Mouse (Mus musculus): ENCODE measurements around the gene Ap3b1. TPM values are rescaled to one million over a fixed set of nuclear protein-coding genes. Genes with fewer than 3 reads are reported as not detected.

The Ap3b1 gene
- polyA plus RNA-seq, 1 experiment from 2014 or later: 41.3 TPM

DNA sequence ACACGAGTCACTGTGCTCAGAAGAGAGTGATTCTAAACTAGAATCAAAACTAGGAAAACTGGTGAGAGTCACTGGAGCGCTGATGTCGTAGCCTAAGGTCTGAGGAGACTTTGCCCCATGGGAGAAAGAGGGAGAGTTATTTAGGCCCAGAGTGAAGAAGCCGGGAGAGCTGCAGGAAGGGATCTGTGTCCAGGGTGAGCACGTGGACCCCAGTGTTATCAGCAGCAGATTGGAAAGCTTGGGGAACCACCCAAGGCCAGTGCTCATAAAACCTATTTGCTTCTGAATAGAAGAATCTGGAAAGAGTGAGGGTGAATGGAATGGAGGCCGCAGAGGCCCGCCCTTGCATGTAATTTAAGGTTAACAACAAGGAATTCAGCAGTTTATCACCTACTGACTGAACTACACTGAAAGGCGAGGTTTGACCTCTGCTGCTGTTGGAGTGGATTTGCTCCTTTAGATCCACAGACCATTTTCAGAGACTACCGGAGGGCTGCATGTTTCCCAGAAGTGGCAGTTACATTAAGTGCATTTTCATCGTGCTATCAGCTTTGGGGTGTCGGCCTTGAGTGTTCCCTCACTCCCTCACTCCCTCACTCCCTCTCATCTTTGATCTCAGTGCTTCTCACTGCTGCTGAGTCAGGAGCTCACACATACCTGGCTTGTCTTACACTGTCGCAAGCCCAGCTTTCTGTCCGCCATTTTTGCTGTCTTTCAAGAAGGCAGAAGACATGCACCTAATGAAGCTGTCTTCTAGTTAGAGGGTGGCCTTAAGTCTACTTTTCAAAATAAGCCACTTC lies 6.5 kb downstream of the Ap3b1 start:
- no peak overlapping the region for H3K4me3 ChIP-seq (ENCODE audit: low read depth, low read length)
- H3K36me3 ChIP-seq (ENCODE audit: control insufficient read depth, insufficient read depth, low read length): no peaks in the 10 kb centered on the region
- 84% methylated on average over 13 of the region's 13 CpGs for WGBS
- no peak overlapping the region for H3K27ac ChIP-seq (ENCODE audit: low read depth, low read length)
- DNase-seq (ENCODE audit: low spot score) (no peak), ATAC-seq (replicated peaks; ENCODE audit: low FRiP score) (no peak)
- H3K9me3 ChIP-seq (ENCODE audit: control insufficient read depth, low read length): no peaks in the 10 kb centered on the region
- no peaks in the 10 kb centered on the region for H3K4me1 ChIP-seq (replicated peaks; ENCODE audit: control insufficient read depth, insufficient read depth, low read length)
- H3K9ac ChIP-seq (ENCODE audit: low read length): no peak overlapping the region
- no peak overlapping the region for H3K4me2 ChIP-seq (ENCODE audit: low read depth, low read length, severe bottlenecking)
- no peaks in the 10 kb centered on the region for H3K27me3 ChIP-seq (ENCODE audit: control insufficient read depth, insufficient read depth, low read length)

DNA sequence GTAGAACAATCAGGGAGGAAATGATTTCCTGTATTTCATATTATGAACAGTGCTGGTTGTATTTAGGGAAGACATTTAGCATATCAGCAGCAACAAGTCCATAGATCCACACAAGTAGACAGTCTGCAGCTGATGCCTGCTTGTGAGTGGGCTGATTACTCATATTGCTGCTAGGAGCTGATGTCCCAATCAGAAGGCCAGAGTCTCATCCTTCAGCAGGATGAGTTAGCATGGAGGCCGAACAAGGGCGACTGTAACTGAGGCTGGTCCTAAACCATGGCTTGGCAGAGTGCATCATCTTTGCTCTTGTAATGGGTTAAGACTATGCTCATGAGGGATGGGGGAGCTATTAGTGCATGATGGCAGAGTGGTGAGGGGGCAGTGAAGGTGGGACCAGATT lies 9.1 kb downstream of the Ap3b1 start:
- no peak overlapping the region for H3K9ac ChIP-seq (ENCODE audit: low read length)
- no peaks in the 10 kb centered on the region for H3K4me1 ChIP-seq (replicated peaks; ENCODE audit: control insufficient read depth, insufficient read depth, low read length)
- no peaks in the 10 kb centered on the region for H3K9me3 ChIP-seq (ENCODE audit: control insufficient read depth, low read length)
- H3K4me2 ChIP-seq (ENCODE audit: low read depth, low read length, severe bottlenecking): no peak overlapping the region
- H3K36me3 ChIP-seq (ENCODE audit: control insufficient read depth, insufficient read depth, low read length): no peaks in the 10 kb centered on the region
- no peak overlapping the region for H3K4me3 ChIP-seq (ENCODE audit: low read depth, low read length)
- H3K27me3 ChIP-seq (ENCODE audit: control insufficient read depth, insufficient read depth, low read length): no peaks in the 10 kb centered on the region
- no peak overlapping the region for H3K27ac ChIP-seq (ENCODE audit: low read depth, low read length)
- ATAC-seq (replicated peaks; ENCODE audit: low FRiP score) (no peak), DNase-seq (ENCODE audit: low spot score) (no peak)
- 96% methylated on average over 2 of the region's 2 CpGs for WGBS

DNA sequence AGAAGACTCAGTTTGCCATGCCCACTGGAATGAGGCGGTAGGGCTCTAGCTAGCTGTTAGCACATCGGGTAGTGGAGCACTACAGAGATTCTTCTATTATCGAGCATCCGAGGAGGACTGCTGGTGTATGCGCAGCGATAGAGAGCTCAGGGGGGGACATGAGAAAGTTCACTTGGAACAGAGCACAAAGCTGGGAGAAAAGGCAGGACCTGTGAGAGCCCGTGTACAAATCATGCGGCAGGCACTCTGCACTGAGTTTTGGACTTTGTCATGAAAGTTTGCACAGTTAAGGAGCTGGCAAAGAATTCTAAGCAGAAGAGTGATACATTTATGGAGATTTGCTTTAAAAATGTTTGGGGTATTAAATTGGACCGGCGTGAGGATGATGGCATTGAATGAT lies 11.8 kb downstream of the Ap3b1 start:
- Histone ChIP-seq H3K4me1 (replicated peaks; ENCODE audit: control insufficient read depth, insufficient read depth, low read length) (no peaks in the 10 kb centered on the region), H3K9me3 (ENCODE audit: control insufficient read depth, low read length) (no peaks in the 10 kb centered on the region), H3K27ac (ENCODE audit: low read depth, low read length) (no peak overlapping the region), H3K36me3 (ENCODE audit: control insufficient read depth, insufficient read depth, low read length) (no peaks in the 10 kb centered on the region), H3K27me3 (ENCODE audit: control insufficient read depth, insufficient read depth, low read length) (no peaks in the 10 kb centered on the region), H3K9ac (ENCODE audit: low read length) (no peak overlapping the region), H3K4me3 (ENCODE audit: low read depth, low read length) (no peak overlapping the region), H3K4me2 (ENCODE audit: low read depth, low read length, severe bottlenecking) (no peak overlapping the region)
- no peak for DNase-seq (ENCODE audit: low spot score)
- WGBS: 94% methylated on average over 10 of the region's 10 CpGs
- no peak for ATAC-seq (replicated peaks; ENCODE audit: low FRiP score)

DNA sequence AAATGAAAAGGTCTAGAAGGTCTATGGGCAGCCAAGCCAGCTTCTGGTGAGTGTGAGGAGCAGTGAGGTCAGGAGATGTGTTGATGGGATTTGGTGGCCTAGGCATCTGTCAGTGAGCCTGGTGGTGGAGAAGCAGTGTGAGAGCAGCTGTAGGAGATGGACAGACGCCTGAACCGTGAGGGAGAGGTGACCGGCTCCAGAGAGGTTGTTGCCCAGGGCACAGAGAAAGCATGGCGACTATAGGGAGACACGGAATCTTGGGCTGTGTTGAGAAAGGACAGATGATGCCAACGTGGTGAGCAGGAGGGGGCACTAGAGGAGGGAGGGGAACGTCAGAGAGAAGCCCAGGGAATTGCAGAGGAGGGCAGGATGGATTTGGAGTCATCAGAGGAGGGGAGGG lies 13.3 kb downstream of the Ap3b1 start:
- H3K9ac ChIP-seq (ENCODE audit: low read length): no peak overlapping the region
- no peaks in the 10 kb centered on the region for H3K36me3 ChIP-seq (ENCODE audit: control insufficient read depth, insufficient read depth, low read length)
- WGBS: 80% methylated on average over 7 of the region's 7 CpGs
- no peak overlapping the region for H3K27ac ChIP-seq (ENCODE audit: low read depth, low read length)
- H3K27me3 ChIP-seq (ENCODE audit: control insufficient read depth, insufficient read depth, low read length): no peaks in the 10 kb centered on the region
- no peaks in the 10 kb centered on the region for H3K9me3 ChIP-seq (ENCODE audit: control insufficient read depth, low read length)
- no peaks in the 10 kb centered on the region for H3K4me1 ChIP-seq (replicated peaks; ENCODE audit: control insufficient read depth, insufficient read depth, low read length)
- H3K4me2 ChIP-seq (ENCODE audit: low read depth, low read length, severe bottlenecking): no peak overlapping the region
- ATAC-seq (replicated peaks; ENCODE audit: low FRiP score) (no peak), DNase-seq (ENCODE audit: low spot score) (no peak)
- H3K4me3 ChIP-seq (ENCODE audit: low read depth, low read length): no peak overlapping the region

- Histone ChIP-seq H3K4me2 (ENCODE audit: low read depth, low read length, severe bottlenecking) (no peak overlapping the region), H3K4me3 (ENCODE audit: low read depth, low read length) (no peak overlapping the region), H3K36me3 (ENCODE audit: control insufficient read depth, insufficient read depth, low read length) (no peaks in the 10 kb centered on the region), H3K4me1 (replicated peaks; ENCODE audit: control insufficient read depth, insufficient read depth, low read length) (no peaks in the 10 kb centered on the region), H3K27me3 (ENCODE audit: control insufficient read depth, insufficient read depth, low read length) (no peaks in the 10 kb centered on the region), H3K9me3 (ENCODE audit: control insufficient read depth, low read length) (no peaks in the 10 kb centered on the region), H3K9ac (ENCODE audit: low read length) (no peak overlapping the region), H3K27ac (ENCODE audit: low read depth, low read length) (no peak overlapping the region)
- ATAC-seq (replicated peaks; ENCODE audit: low FRiP score) (no peak), DNase-seq (ENCODE audit: low spot score) (no peak)
- 89% methylated on average over 3 of the region's 3 CpGs for WGBS
Measured at GRCm38 (mm10) chr13:94374131-94374530, 15.4 kb downstream of the Ap3b1 start.

GRCm38 (mm10) chr13:94375526-94376390 lies 17.0 kb downstream of the Ap3b1 start:
- H3K36me3 ChIP-seq (ENCODE audit: control insufficient read depth, insufficient read depth, low read length): no peaks in the 10 kb centered on the region
- H3K9me3 ChIP-seq (ENCODE audit: control insufficient read depth, low read length): no peaks in the 10 kb centered on the region
- no peaks in the 10 kb centered on the region for H3K27me3 ChIP-seq (ENCODE audit: control insufficient read depth, insufficient read depth, low read length)
- WGBS: 91% methylated on average over 7 of the region's 7 CpGs
- ATAC-seq (replicated peaks; ENCODE audit: low FRiP score): no peak
- no peak for DNase-seq (ENCODE audit: low spot score)
- H3K27ac ChIP-seq (ENCODE audit: low read depth, low read length): no peak overlapping the region
- H3K4me1 ChIP-seq (replicated peaks; ENCODE audit: control insufficient read depth, insufficient read depth, low read length): no peaks in the 10 kb centered on the region
- no peak overlapping the region for H3K9ac ChIP-seq (ENCODE audit: low read length)
- H3K4me2 ChIP-seq (ENCODE audit: low read depth, low read length, severe bottlenecking): no peak overlapping the region
- H3K4me3 ChIP-seq (ENCODE audit: low read depth, low read length): no peak overlapping the region

DNA sequence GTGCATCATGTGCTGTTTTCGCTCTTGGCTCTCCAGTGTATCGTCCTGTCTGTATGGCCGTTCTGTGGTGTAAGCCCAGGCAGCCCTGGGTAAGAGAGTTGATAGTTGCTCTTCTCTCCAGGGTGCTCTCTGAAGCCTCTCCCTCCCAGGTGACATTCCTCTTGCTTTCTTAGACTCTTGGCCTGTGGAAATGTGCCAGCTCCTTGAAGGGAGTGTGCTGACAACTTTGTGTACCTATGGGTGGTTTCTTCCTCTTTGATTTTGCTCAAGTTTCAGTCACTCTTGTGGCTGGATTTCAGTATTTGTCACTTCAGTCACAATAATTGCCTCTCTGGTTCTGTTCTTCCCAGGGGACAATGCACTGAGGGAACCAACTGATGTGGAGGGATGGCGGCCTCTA lies 20.2 kb downstream of the Ap3b1 start:
- no peak overlapping the region for H3K9ac ChIP-seq (ENCODE audit: low read length)
- no peak for DNase-seq (ENCODE audit: low spot score)
- 82% methylated on average over 4 of the region's 4 CpGs for WGBS
- H3K4me3 ChIP-seq (ENCODE audit: low read depth, low read length): no peak overlapping the region
- H3K4me2 ChIP-seq (ENCODE audit: low read depth, low read length, severe bottlenecking): no peak overlapping the region
- no peak for ATAC-seq (replicated peaks; ENCODE audit: low FRiP score)
- no peaks in the 10 kb centered on the region for H3K27me3 ChIP-seq (ENCODE audit: control insufficient read depth, insufficient read depth, low read length)
- H3K36me3 ChIP-seq (ENCODE audit: control insufficient read depth, insufficient read depth, low read length): no peaks in the 10 kb centered on the region
- H3K27ac ChIP-seq (ENCODE audit: low read depth, low read length): no peak overlapping the region
- H3K4me1 ChIP-seq (replicated peaks; ENCODE audit: control insufficient read depth, insufficient read depth, low read length): no peaks in the 10 kb centered on the region
- H3K9me3 ChIP-seq (ENCODE audit: control insufficient read depth, low read length): no peaks in the 10 kb centered on the region

GRCm38 (mm10) chr13:94381427-94381826 lies 22.7 kb downstream of the Ap3b1 start:
- ATAC-seq (replicated peaks; ENCODE audit: low FRiP score) (no peak), DNase-seq (ENCODE audit: low spot score) (no peak)
- Histone ChIP-seq H3K4me2 (ENCODE audit: low read depth, low read length, severe bottlenecking) (no peak overlapping the region), H3K27me3 (ENCODE audit: control insufficient read depth, insufficient read depth, low read length) (no peaks in the 10 kb centered on the region), H3K36me3 (ENCODE audit: control insufficient read depth, insufficient read depth, low read length) (no peaks in the 10 kb centered on the region), H3K9me3 (ENCODE audit: control insufficient read depth, low read length) (no peaks in the 10 kb centered on the region), H3K4me1 (replicated peaks; ENCODE audit: control insufficient read depth, insufficient read depth, low read length) (no peaks in the 10 kb centered on the region), H3K9ac (ENCODE audit: low read length) (no peak overlapping the region), H3K27ac (ENCODE audit: low read depth, low read length) (no peak overlapping the region), H3K4me3 (ENCODE audit: low read depth, low read length) (no peak overlapping the region)
- 87% methylated on average over 4 of the region's 4 CpGs for WGBS
